Mouse (Mus musculus) thymus, adult 2 months (tissue): Measurements from ENCODE around the gene Tmem184a. TPM values are rescaled to one million over a fixed set of nuclear protein-coding genes. Genes with fewer than 3 reads are reported as not detected.

Experiments used
- DNase-seq: peaks from one replicate; pipeline ENCODE4 v3.0.0; 2021
- H3K27ac ChIP-seq: fragments of 200-500 bp; 2 replicates; pipeline ENCODE4 v1.5.1; 2012; ENCODE audit warnings: low read length, control low read depth; ENCODE audit not compliant: control insufficient read depth, insufficient read depth
- H3K27me3 ChIP-seq: fragments of 200-500 bp; 2 replicates; pipeline ENCODE4 v1.6.1; 2012; ENCODE audit warnings: mild to moderate bottlenecking, low read length, moderate library complexity, mixed read lengths; ENCODE audit not compliant: control insufficient read depth, insufficient read depth
- H3K36me3 ChIP-seq: fragments of 200-500 bp; 2 replicates; pipeline ENCODE4 v1.6.1; 2012; ENCODE audit warnings: mild to moderate bottlenecking, low read length, moderate library complexity; ENCODE audit not compliant: control insufficient read depth, insufficient read depth
- H3K4me1 ChIP-seq: fragments of 200-500 bp; replicated peaks from 2 replicates; pipeline ENCODE4 v1.6.1; 2012; ENCODE audit warnings: low read length; ENCODE audit not compliant: control insufficient read depth, insufficient read depth
- H3K4me3 ChIP-seq: fragments of 200-500 bp; 2 replicates; pipeline ENCODE4 v1.5.1; 2012; ENCODE audit warnings: mild to moderate bottlenecking, low read length, control low read depth, moderate library complexity; ENCODE audit not compliant: control insufficient read depth, insufficient read depth
- CTCF ChIP-seq: fragments of 200-500 bp; IDR thresholded peaks from 2 replicates; pipeline ENCODE4 v1.5.1; 2012; ENCODE audit warnings: mild to moderate bottlenecking, control low read depth, low read length, moderate library complexity, borderline replicate concordance; ENCODE audit not compliant: control insufficient read depth, poor library complexity, insufficient read depth; ENCODE audit errors: extremely low read depth
- POLR2A ChIP-seq: fragments of 200-500 bp; IDR thresholded peaks from 2 replicates; pipeline ENCODE4 v1.6.1; 2012; ENCODE audit warnings: mild to moderate bottlenecking, low read length, control low read depth, moderate library complexity; ENCODE audit not compliant: control insufficient read depth, poor library complexity, insufficient read depth; ENCODE audit errors: extremely low read depth
- WGBS: fragments of 180-500 bp; shearing (Covaris S2); methylation state at CpG from one replicate; pipeline ENCODE4 v1.1.7; 2018; 5-methylcytosine and 5-hydroxymethylcytosine counted together
- polyA plus RNA-seq: library from polyadenylated mRNA; depleted of rRNA; stranded (reverse); fragments of >200 nt; gene quantifications from 2 replicates; pipeline ENCODE4 v1.2.3, GENCODE M21; 2012

The Tmem184a gene
- polyA plus RNA-seq, 1 experiment: 7.6 TPM

DNA sequence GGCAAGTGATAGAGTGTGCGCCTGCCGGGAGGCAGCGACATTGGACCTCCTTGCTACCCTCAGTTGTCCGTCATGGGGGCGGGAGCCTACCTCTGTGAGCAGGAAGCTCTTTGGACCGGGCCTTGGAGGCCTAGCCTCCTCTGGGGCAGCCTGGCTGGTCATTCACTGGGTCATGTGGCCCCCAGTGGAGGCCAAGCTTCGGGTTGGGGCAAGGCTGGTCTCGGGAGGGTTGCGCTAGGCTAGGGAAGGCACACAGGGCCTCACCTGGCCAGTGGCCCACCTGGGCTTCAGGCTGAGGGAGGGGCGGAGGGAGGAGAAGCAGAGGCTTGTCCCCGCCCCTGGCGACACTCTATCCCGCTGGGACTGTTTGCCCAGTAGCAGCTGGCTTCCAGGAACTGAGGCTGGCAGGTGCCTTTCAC, 5.7 kb downstream of the Tmem184a start:
- WGBS: 56% methylated on average over 13 of the region's 13 CpGs
- Histone ChIP-seq H3K27me3 (no peaks in the 10 kb centered on the region), H3K4me1 (no peaks in the 10 kb centered on the region), H3K27ac (no peak overlapping the region), H3K36me3 (no peaks in the 10 kb centered on the region), H3K4me3 (no peak overlapping the region)
- no peak for TF ChIP-seq CTCF
- TF ChIP-seq POLR2A: no peak
- no peak for DNase-seq

GRCm38 (mm10) chr5:139813126-139813490, 6.6 kb downstream of the Tmem184a start:
- H3K4me3 ChIP-seq: no peak overlapping the region
- WGBS: 59% methylated on average over 10 of the region's 10 CpGs

DNA sequence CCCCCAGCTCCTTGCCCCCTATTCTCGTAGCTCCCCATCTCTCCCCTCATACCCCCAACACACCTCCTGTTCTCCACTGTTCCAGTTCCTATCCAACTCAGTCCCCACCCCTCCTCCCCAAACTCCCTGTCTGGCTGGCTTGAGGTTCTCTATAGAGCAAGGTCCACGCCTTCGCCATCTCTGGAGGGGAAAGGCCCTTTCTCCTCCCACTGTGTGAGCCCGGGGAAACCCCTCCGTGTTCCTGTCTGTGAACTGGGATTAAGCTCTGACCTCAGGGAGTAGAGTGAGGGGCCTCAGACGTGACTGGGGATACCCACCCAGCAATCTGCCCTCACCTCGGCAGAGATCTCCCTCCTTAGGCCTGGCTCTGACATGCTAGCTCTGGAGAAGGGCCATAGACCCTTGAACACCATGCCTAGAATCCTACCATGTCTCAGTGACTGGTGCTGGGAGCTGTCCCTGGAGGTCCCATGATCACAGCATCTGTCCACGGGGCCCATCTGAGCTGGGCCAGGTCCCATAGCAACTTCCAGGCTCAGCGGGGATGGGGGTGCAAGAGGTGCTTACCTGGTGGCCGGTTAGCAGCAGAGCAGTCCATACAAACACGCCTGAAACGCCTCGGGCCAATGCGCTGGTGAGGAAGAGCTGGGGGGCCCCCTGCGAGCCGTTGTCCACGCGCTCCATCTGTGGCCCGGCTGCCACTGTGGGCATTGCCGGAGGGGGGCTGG, 7.2 kb downstream of the Tmem184a start:
- DNase-seq: no peak
- Histone ChIP-seq H3K4me1 (no peaks in the 10 kb centered on the region), H3K27me3 (no peaks in the 10 kb centered on the region), H3K27ac (no peak overlapping the region), H3K4me3 (no peak overlapping the region), H3K36me3 (no peaks in the 10 kb centered on the region)
- TF ChIP-seq POLR2A: no peak
- TF ChIP-seq CTCF: no peak
- WGBS: 86% methylated on average over 20 of the region's 20 CpGs

More at GRCm38 (mm10) chr5:139813126-139813490, 6.6 kb downstream of the Tmem184a start:
- TF ChIP-seq CTCF (no peak), POLR2A (no peak)
- H3K4me1 ChIP-seq: no peaks in the 10 kb centered on the region
- H3K27me3 ChIP-seq: no peaks in the 10 kb centered on the region
- H3K36me3 ChIP-seq: no peaks in the 10 kb centered on the region
- no peak for DNase-seq
- H3K27ac ChIP-seq: no peak overlapping the region

DNA sequence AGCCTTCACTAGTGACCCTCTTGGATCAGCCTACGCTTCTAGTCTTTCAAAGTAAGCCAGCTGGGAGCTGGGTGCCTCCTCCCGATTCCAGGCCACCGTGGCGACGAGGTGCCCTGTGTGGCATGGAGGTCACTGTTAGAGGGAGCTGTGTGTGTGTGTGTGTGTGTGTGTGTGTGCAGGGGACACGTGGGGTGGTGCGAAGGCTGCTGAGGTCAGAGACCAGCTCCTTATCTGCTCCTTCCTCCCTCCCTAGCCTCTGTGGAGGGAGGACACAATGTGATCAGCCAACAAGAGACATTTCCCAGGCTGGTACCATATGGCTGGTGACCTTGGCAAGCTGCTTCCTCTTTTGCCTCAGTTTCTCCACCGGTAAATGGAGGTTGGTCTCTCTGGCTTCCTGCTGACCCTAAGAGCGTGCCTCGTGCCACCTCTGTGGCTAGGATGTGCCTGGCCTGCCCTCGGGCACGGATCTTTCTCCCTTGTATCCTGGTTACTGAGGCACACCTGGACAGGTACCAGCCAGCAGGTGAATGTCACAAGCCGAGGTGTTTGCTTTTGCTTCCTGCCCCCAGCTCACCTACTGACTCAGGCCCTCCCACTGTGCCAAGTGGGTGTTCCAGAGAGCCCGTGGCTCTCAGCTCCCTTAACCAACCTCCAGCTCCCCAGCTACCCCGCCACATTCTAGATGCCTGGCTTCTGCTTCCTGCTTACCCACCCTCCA, 7.9 kb downstream of the Tmem184a start:
- H3K4me3 ChIP-seq: no peak overlapping the region
- 80% methylated on average over 15 of the region's 15 CpGs for WGBS
- TF ChIP-seq POLR2A: no peak
- TF ChIP-seq CTCF: no peak
- no peaks in the 10 kb centered on the region for H3K36me3 ChIP-seq
- no peak for DNase-seq
- no peaks in the 10 kb centered on the region for H3K27me3 ChIP-seq
- H3K4me1 ChIP-seq: no peaks in the 10 kb centered on the region
- no peak overlapping the region for H3K27ac ChIP-seq

DNA sequence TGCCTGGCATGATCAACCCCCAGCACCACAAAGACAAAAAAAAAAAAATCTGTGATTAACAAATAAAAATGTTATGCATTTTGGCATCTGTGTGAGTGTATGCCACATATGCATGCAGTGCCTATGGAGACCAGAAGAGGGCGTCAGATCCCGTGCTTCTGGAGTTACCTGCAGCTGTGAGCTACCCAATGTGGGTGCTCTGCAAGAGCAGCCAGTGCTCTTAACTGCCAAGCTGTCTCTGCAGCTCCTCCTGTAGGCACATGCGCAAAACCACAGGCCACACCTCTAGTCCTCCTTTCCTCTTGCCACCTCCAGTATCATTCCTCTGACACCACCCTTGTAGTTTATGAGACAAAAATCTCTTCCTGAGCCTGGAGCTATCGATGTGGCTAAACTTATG, 10.3 kb downstream of the Tmem184a start:
- DNase-seq: no peak
- WGBS: 57% methylated on average over 4 of the region's 4 CpGs

DNA sequence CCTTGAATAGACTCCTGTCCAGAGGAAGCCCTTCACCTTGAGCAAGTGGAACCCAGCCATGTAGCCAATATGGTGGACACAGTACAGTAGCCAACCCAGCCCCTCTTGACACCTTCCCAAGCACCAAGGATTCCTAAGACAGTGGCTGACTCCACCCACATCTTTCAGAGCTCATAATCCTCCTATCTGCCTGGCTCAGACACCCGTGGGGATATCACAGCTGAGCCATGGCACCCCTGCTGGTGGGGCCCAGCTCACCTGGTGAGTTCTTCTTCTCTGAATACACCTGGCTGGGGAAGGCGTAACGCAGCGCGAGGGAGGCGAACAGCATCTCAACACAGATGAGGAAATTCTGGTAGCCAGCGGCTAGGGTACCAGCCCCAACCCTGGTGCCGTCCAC, 13.8 kb downstream of the Tmem184a start:
- Histone ChIP-seq H3K36me3 (peaks cover under 1% of the 10 kb centered on the region), H3K4me1 (0 out of 2 replicates have a peak, but pooled peaks cover 4% of the 10 kb centered on the region), H3K4me3 (no peak overlapping the region), H3K27ac (no peak overlapping the region), H3K27me3 (no peaks in the 10 kb centered on the region)
- DNase-seq: no peak
- 98% methylated on average over 8 of the region's 8 CpGs for WGBS
- TF ChIP-seq POLR2A (no peak), CTCF (no peak)

More for the DNA sequence above, 10.3 kb downstream of the Tmem184a start:
- Histone ChIP-seq H3K36me3 (no peaks in the 10 kb centered on the region), H3K4me3 (no peak overlapping the region), H3K27me3 (no peaks in the 10 kb centered on the region), H3K4me1 (no peaks in the 10 kb centered on the region), H3K27ac (no peak overlapping the region)
- TF ChIP-seq POLR2A (no peak), CTCF (no peak)

DNA sequence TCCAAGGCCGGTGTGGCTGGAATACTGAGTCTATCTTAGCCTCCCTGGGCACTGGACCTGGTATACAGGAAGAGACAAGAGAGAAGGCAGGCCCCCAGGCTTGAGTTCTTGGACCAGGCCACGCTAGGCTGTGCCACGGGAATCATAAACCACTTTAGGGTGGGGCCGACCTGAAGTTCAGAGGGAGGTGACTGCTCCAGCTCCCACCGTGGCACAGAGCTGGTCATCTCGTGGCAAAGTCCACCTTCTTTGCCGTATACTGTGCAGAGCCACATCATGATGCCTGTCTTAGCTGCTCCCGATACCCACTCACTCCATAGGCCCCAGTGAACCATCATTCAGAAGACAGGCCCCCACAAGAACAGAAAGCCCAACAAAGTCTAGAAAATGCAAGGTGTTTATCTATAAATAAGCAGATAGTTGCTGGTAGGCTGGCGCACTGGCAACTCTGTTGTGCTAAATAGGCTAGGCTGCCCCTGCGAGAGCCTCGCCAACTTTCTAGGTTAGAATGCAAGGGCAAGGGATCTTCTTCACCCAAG, 15.1 kb downstream of the Tmem184a start:
- DNase-seq: no peak
- 93% methylated on average over 11 of the region's 11 CpGs for WGBS
- Histone ChIP-seq H3K4me3 (no peak overlapping the region), H3K27me3 (no peaks in the 10 kb centered on the region), H3K36me3 (peaks cover 14% of the 10 kb centered on the region), H3K4me1 (0 out of 2 replicates have a peak, but pooled peaks cover 4% of the 10 kb centered on the region), H3K27ac (no peak overlapping the region)
- TF ChIP-seq CTCF (no peak), POLR2A (no peak)
